Mouse (Mus musculus) layer of hippocampus, postnatal 25 days (tissue): ENCODE results near the gene Adcy2. TPM values are rescaled to one million over a fixed set of nuclear protein-coding genes. Genes with fewer than 3 reads are reported as not detected.

ENCODE experiments used
- DNase-seq, 2 experiments: peaks; one replicate each; pipeline ENCODE4 v3.0.0; 2022; ENCODE audit warnings: mixed read lengths in 2 of 2, low spot score in 1 of 2; ENCODE audit errors: extremely low spot score in 1 of 2
- total RNA-seq, 2 experiments: library from RNA; stranded (reverse); gene quantifications; 2 replicates each; pipeline ENCODE4 v1.2.3; 2021

Adcy2 gene
- total RNA-seq, 2 experiments from 2014 or later: 62.7 to 109 TPM

GRCm38 (mm10) chr13:68973143-68973542 is 26.2 kb downstream of the Adcy2 start:
- DNase-seq: no peak

GRCm38 (mm10) chr13:68961580-68961979 is 37.8 kb downstream of the Adcy2 start:
- DNase-seq: no peak

- no peak for DNase-seq
These were observed 38.8 kb downstream of the Adcy2 start for GRCm38 (mm10) chr13:68960513-68960912.

GRCm38 (mm10) chr13:68959406-68959805 is 39.9 kb downstream of the Adcy2 start:
- DNase-seq: no peak

GRCm38 (mm10) chr13:68942735-68943134 is 56.6 kb downstream of the Adcy2 start:
- DNase-seq: no peak

- no peak for DNase-seq
These were observed 57.9 kb downstream of the Adcy2 start for GRCm38 (mm10) chr13:68941429-68941828.

GRCm38 (mm10) chr13:68932283-68932647 is 67.1 kb downstream of the Adcy2 start:
- DNase-seq: no peak

GRCm38 (mm10) chr13:68931602-68932282 is 67.6 kb downstream of the Adcy2 start:
- DNase-seq: no peak

GRCm38 (mm10) chr13:68928469-68928868 is 70.9 kb downstream of the Adcy2 start:
- no peak for DNase-seq

GRCm38 (mm10) chr13:68913666-68914288 is 85.6 kb downstream of the Adcy2 start:
- no peak for DNase-seq

GRCm38 (mm10) chr13:68906667-68907066 is 92.7 kb downstream of the Adcy2 start:
- DNase-seq: no peak

GRCm38 (mm10) chr13:68902708-68903107 is 96.6 kb downstream of the Adcy2 start:
- no peak for DNase-seq

- DNase-seq: peak in 1 of 2 experiments; percentile 18
These were observed 109.3 kb downstream of the Adcy2 start for GRCm38 (mm10) chr13:68889929-68890593.

GRCm38 (mm10) chr13:68868776-68869175 is 130.6 kb downstream of the Adcy2 start:
- DNase-seq: no peak

- no peak for DNase-seq
These were observed 131.2 kb downstream of the Adcy2 start for GRCm38 (mm10) chr13:68867940-68868655.

- no peak for DNase-seq
These were observed 139.3 kb downstream of the Adcy2 start for GRCm38 (mm10) chr13:68860036-68860435.

GRCm38 (mm10) chr13:68848265-68848664 is 151.1 kb downstream of the Adcy2 start:
- no peak for DNase-seq

GRCm38 (mm10) chr13:68839517-68839916 is 159.8 kb downstream of the Adcy2 start:
- no peak for DNase-seq

GRCm38 (mm10) chr13:68836183-68836582 is 163.2 kb downstream of the Adcy2 start:
- DNase-seq: no peak

- DNase-seq: no peak
These were observed 163.8 kb downstream of the Adcy2 start for GRCm38 (mm10) chr13:68835424-68836045.

- DNase-seq: no peak
These were observed 167.2 kb downstream of the Adcy2 start for GRCm38 (mm10) chr13:68832141-68832540.
